Mouse (Mus musculus) cortical plate, adult 2 months (tissue): ENCODE results near the gene Surf1. TPM values are rescaled to one million over a fixed set of nuclear protein-coding genes. Genes with fewer than 3 reads are reported as not detected.

Experiments used
- H3K27ac ChIP-seq: fragments of 200-500 bp; 2 replicates; pipeline ENCODE4 v1.5.1; 2012; ENCODE audit warnings: low read length, control low read depth, inconsistent platforms; ENCODE audit not compliant: insufficient read depth
- H3K4me1 ChIP-seq: fragments of 200-500 bp; 2 replicates; pipeline ENCODE4 v1.6.1; 2011; ENCODE audit warnings: low read length; ENCODE audit not compliant: control insufficient read depth, insufficient read depth
- H3K4me3 ChIP-seq: fragments of 200-500 bp; 2 replicates; pipeline ENCODE4 v1.5.1; 2011; ENCODE audit warnings: mild to moderate bottlenecking, low read length, control low read depth; ENCODE audit not compliant: insufficient read depth
- CTCF ChIP-seq: fragments of 200-500 bp; IDR thresholded peaks from 2 replicates; pipeline ENCODE4 v1.5.1; 2011; ENCODE audit warnings: mild to moderate bottlenecking, control low read depth, low read length; ENCODE audit not compliant: insufficient read depth; ENCODE audit errors: extremely low read depth
- POLR2A ChIP-seq: fragments of 200-500 bp; IDR thresholded peaks from 2 replicates; pipeline ENCODE4 v1.6.1; 2011; ENCODE audit warnings: mild to moderate bottlenecking, low read length, control low read depth; ENCODE audit not compliant: insufficient read depth; ENCODE audit errors: extremely low read depth
- polyA plus RNA-seq: library from polyadenylated mRNA; depleted of rRNA; stranded (reverse); fragments of >200 nt; gene quantifications from 2 replicates; pipeline ENCODE4 v1.2.3, GENCODE M21; 2012

Surf1 gene
- polyA plus RNA-seq, 1 experiment, result 136 TPM

DNA sequence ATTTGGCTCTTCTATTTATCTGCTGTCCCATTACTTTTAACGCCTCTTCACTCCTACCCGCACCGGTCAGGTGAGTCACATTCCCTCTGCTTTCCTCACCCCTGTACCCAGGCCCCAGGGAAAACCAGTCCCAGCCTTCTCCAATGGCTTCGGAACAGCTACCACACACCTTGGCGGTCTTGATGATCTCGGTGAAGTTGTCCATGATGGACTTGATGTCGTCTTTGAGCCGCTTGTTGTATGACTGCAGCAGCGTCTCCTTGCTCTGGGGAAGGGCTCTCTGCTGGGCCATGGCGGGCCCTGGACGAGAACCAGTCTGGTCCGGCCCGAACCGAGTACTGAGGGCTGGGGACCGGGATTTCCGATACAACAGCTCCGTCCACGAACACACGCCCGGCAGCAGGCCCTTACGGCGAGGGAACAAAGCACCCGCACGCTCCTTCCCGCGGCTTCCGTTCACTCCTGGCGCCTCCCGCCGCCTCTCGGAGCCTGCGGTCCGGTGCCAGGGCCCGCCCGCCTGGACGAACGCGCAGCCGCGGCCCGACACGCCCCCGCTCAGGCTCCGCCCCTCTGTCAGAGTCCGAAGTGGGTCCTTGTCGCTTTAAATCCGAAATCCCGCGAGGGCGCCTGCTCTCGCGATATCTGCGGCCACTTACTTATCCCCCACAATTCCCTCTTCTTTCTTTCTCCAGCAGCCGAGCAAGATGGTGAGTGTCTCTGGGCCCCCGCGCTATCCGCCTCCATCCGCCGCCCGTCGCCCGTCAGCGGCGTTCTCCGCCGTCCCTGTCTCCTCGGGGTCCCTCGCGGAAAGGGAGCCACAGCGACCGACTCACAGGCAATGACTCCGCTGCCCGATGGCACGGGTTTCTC is 6.0 kb downstream of the Surf1 start, which contains the start of the genes Med22 and Rpl7a:
Med22 (minus strand) TSS at position 554 of the 870 bp plus-strand sequence.
Rpl7a (plus strand) TSS at position 641 of the 870 bp plus-strand sequence.
- no peak for TF ChIP-seq CTCF
- peak; percentile 96 for TF ChIP-seq POLR2A
- Histone ChIP-seq H3K4me3 (peak within 1 kb of the TSS; percentile 88), H3K27ac (peak within 1 kb of the TSS; percentile 78), H3K4me1 (peaks cover 4% of the 10 kb centered on the region; the same call in 1 of the 2 replicates)

DNA sequence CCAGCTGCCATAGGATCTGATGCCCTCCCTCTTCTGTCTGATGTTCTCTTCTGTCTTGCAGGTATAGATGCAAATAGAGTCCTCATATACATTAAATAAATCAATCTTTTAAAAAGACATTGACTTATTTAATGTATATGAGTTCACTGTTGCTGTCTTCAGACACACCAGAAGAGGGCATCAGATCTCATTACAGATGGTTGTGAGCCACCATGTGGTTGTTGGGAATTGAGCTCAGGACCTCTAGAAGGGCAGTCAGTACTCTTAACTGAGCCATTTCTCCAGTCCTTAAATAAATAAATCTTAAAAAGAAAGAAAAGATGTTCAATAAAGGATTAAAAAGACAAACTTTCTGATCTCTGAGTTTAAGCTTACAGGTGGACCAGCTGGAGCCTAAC is 6.9 kb downstream of the Surf1 start:
- peaks cover 4% of the 10 kb centered on the region; the same call in 1 of the 2 replicates for H3K4me1 ChIP-seq
- no peak for TF ChIP-seq CTCF
- no peak for TF ChIP-seq POLR2A
- no peak overlapping the region for H3K27ac ChIP-seq
- H3K4me3 ChIP-seq, result peak overlapping the region; percentile 88

DNA sequence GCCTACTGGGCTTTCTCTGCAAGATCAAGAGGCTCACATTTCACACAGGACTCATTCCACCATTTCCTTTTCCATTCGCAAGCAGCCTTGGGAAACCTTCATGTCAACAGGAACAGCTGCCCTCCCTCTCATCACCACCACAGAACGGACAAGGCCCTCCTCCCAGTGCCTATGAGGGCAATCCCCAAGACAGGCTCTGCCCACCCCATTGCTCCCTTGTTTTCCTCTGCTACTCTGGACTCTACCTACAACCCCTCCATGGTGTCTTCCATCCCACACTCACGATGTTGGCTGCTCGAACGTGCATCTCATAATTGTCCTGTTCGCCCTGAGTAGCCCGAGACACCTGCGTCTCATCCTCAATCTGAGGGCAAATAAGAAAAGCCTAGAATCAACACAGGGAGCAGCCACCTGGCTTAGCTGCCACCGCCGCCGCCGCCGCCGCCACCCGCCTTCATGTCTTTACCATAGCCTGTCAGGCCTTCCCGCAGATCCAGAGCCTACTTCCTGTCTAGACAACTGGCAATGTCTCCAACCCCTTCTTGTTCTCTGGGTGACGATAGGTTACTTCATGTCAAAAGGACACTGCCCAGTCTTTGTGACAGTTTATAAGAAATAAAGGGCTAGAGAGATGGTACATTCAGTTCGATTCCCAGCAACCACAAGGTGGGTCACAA is 7.5 kb downstream of the Surf1 start:
- H3K27ac ChIP-seq, result no peak overlapping the region
- TF ChIP-seq POLR2A (no peak), CTCF (no peak)
- no peak overlapping the region; the same call in 1 of the 2 replicates for H3K4me3 ChIP-seq
- peaks cover 5% of the 10 kb centered on the region; the same call in 1 of the 2 replicates for H3K4me1 ChIP-seq

DNA sequence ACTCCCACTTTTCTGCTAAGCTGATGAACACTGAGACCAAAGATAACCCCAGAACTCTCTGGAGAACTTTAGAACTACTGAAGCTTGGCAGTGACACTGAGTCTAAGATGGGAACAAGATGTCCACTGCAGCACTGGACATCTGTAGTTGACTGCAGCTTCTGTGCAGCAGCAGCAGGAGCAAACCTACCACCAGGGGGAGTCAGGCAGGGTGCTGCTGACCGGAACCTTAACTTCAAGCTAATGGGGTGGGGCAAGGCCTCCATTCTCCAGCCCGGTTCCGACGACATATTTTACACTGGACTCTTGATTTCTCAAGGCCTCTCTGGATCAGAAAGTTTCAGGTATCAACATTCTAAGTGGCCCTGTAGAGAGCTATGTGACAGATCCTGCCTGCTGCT is 9.2 kb downstream of the Surf1 start:
- H3K4me3 ChIP-seq, result no peak overlapping the region
- H3K27ac ChIP-seq, result no peak overlapping the region
- TF ChIP-seq POLR2A (no peak), CTCF (peak; percentile 58)
- peaks cover 9% of the 10 kb centered on the region for H3K4me1 ChIP-seq

DNA sequence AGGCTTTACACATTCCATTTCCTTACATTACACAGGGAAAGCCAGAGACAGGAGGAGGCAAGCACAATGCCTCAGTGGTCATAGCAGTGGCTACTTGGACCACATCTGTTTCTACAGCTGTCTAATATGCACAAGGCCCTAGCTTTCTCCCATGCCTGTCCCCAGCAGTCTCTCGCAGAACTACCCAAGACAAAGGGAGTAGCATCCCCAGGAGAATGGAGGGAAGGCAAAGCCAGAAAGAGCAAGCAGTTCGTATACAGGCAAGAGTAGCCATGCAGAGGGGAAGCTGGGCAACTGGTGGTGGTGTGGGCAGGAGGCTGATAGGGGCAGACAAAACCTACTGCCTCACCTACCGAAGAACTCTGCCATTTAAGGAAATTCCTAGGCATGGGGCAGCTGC is 9.9 kb downstream of the Surf1 start:
- Histone ChIP-seq H3K4me3 (no peak overlapping the region), H3K27ac (no peak overlapping the region), H3K4me1 (peaks cover 12% of the 10 kb centered on the region)
- TF ChIP-seq POLR2A (no peak), CTCF (no peak)

DNA sequence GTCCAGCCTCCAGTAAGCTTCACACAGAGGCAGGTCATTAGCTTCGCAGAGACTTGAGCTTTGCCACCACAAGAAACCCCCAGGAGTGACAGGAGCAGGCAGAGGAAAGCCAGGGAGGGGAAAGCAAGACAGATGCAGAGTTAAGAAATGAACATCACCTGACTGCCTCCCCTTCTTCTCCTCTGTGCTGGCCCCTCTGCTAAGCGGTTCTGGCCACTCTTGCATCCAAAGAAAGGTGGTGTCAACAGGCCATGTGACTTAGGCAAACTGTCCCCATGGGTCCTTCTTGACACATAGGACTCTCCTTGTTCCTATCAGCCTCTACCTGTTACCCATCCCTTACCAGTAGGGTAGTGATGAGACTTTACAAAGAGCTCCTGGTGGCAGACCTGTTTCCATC is 10.4 kb downstream of the Surf1 start:
- no peak overlapping the region for H3K27ac ChIP-seq
- H3K4me1 ChIP-seq, result peaks cover 12% of the 10 kb centered on the region
- TF ChIP-seq POLR2A (no peak), CTCF (no peak)
- H3K4me3 ChIP-seq, result no peak overlapping the region

DNA sequence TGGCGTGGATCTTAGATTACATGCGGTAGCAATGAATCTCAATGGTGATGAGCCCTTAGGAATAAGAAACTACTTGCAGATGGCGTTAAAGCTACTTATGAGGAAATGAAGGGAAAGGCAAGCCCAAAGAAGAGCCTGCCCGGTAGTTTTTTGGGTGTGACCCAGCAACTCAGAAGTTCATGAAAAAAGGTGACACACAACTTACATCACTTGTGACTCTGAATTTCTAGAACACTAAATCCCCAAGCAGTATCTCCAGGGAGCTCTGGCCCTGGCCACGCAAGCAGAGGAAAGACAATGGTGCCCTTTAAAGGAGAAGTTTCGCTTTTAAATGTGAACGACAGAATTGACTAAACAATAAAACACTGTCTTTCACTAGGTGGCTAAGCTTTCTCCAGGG is 13.0 kb downstream of the Surf1 start:
- H3K27ac ChIP-seq, result peak overlapping the region; percentile 17; the same call in 1 of the 2 replicates
- TF ChIP-seq POLR2A (no peak), CTCF (no peak)

DNA sequence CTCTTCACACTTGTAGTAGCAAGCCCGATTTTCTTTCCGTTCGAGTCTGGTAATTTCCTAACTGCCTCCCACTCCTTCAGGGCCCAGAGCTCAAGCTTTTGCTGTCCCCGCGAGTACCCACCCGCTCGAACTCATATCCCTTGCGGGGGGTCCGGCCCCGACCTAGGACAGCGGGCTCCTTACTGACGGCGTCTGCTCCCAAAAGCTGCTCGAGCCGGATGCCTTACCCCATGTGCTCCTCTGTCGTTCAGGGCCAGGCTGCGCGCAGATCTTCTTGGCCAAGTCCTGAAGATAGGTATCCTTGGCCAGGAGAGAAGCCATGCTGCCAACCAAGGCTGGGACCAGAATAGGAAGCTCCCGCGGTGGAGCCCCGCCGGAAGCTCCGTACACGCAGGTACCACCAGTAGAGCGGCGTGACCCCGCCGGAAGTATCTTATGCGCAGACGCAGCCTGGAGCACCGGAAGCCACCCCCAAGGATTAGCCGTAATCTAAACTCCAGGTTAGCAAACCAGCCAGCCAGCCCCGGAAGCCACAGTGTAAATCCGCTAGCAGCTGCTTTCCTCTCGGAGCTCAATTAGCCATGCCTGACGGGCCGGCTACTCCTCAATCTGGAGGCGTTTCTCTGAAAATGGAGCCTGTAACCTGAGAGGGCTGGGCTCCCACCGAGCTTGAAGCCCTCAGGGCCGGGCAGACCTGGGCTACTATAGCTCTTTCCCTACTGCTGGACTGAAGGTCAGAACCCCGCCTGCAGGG is 13.7 kb downstream of the Surf1 start, which contains the start of gene Surf6:
Surf6 (minus strand) TSS at position 413 of the 754 bp plus-strand sequence.
- Histone ChIP-seq H3K4me3 (peak within 1 kb of the TSS; percentile 83), H3K4me1 (peaks cover 7% of the 10 kb centered on the region), H3K27ac (peak within 1 kb of the TSS; percentile 17; the same call in 1 of the 2 replicates)
- peak; percentile 72 for TF ChIP-seq POLR2A
- TF ChIP-seq CTCF, result no peak

More for the DNA sequence above, 13.0 kb downstream of the Surf1 start:
- H3K4me3 ChIP-seq, result peak overlapping the region; percentile 83
- H3K4me1 ChIP-seq, result peaks cover 8% of the 10 kb centered on the region
